Mouse (Mus musculus): ENCODE data around the gene Glb1l. TPM values are rescaled to one million over a fixed set of nuclear protein-coding genes. Genes with fewer than 3 reads are reported as not detected.

Gene Glb1l
- polyA plus RNA-seq, 1 experiment from 2014 or later: 47.4 TPM

DNA sequence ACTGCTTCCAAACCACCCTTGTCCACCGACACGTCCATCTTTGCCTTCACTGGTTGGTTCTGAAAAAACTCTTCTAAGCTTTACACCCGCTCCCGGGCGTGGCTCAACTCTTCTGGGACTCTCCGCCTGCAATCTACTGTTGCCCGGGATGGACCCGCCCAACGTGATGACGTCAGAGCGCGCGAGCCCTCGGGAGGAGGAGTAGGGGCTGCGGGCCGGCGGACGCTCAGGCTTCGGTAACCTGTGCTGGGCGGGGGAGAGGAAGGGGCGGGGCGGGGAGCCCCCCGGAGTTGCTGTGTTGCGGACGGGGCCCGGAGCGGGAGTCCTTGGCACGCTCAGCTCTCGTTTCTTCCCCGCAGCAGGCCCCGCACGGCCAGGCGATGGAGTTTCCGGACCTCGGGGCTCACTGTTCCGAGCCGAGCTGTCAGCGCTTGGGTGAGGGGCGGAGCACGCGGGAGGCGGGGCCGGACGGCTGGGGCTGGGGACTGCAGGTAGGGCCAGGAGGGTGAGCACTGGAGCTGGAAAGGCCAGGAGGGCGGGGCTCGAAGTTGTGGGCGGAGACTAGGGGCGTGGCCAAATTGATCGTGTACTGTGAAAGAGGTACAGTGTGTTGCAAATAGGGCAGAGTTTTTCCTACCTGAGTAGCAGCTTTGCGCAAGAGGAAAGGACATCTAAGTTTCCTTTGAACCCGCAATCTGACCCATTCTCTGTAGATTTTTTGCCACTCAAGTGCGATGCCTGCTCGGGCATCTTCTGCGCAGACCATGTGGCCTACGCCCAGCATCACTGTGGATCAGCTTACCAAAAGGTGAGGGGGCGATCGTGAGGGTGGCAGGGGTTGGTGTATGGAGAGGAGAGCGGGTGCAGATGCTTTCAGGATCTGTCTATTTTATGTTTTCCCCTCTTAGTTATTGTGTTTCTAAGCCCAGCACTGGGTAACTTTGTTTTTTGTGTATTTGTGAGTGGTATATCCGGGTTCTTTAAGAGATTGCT is 41.8 kb downstream of the Glb1l start, which contains the start of gene Zfand2b:
Gene Zfand2b, plus strand, starts transcription at position 175 of the 993 bp plus-strand sequence.
- peak within 1 kb of the TSS; percentile 60 for H3K4me2 ChIP-seq (ENCODE audit: low read length)
- H3K4me1 ChIP-seq (replicated peaks; ENCODE audit: insufficient read depth, low read length): 0 out of 2 replicates have a peak, but pooled peaks cover 3% of the 10 kb centered on the region
- peak within 1 kb of the TSS; percentile 63 for H3K9ac ChIP-seq (ENCODE audit: low read depth, low read length)
- peak; percentile 98 for ATAC-seq (replicated peaks; ENCODE audit: low FRiP score, low read depth)
- peak; percentile 97 for DNase-seq (ENCODE audit: low spot score)
- H3K36me3 ChIP-seq (ENCODE audit: insufficient read depth, low read length): peaks cover 33% of the 10 kb centered on the region
- H3K9me3 ChIP-seq (replicated peaks; ENCODE audit: low read length): no peaks in the 10 kb centered on the region
- H3K27ac ChIP-seq: peak within 1 kb of the TSS; percentile 87
- H3K4me3 ChIP-seq (replicated peaks; ENCODE audit: low read depth, low read length): peak within 1 kb of the TSS; percentile 74
- H3K27me3 ChIP-seq (ENCODE audit: insufficient read depth, low read length): no peaks in the 10 kb centered on the region
- TF ChIP-seq CTCF (IDR thresholded peaks at IDR 0.05; ENCODE audit: low read depth): no peak; the same call in 1 of the 2 replicates
- under 1% methylated on average over 57 of the region's 59 CpGs for WGBS

DNA sequence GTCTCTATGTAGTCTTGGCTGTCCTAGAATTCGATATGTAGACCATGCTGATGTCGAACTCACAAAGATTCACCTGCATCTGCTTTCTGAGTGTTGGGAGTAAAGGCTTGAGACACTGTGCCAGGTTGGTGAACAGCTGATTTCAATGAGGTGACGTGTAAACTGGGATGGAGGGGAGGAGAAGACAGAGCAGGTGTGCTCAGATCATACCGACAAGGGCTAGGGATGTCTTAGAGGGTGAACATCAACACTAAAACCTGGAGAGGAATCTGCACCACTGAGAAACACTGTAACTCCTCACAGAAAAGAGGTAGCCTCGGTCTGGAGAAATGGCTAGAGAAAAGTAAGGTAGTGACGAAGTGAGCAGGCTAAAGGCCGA is 42.5 kb downstream of the Glb1l start:
- H3K4me1 ChIP-seq (replicated peaks; ENCODE audit: insufficient read depth, low read length): 0 out of 2 replicates have a peak, but pooled peaks cover 3% of the 10 kb centered on the region
- peak overlapping the region; percentile 63; the same call in 1 of the 2 replicates for H3K9ac ChIP-seq (ENCODE audit: low read depth, low read length)
- peak overlapping the region; percentile 74 for H3K4me3 ChIP-seq (replicated peaks; ENCODE audit: low read depth, low read length)
- DNase-seq (ENCODE audit: low spot score) (no peak), ATAC-seq (replicated peaks; ENCODE audit: low FRiP score, low read depth) (0 out of 2 replicates have a peak, but pooled peaks have one; percentile 11)
- peak overlapping the region; percentile 60 for H3K4me2 ChIP-seq (ENCODE audit: low read length)
- no peaks in the 10 kb centered on the region for H3K9me3 ChIP-seq (replicated peaks; ENCODE audit: low read length)
- peaks cover 27% of the 10 kb centered on the region for H3K36me3 ChIP-seq (ENCODE audit: insufficient read depth, low read length)
- H3K27ac ChIP-seq: peak overlapping the region; percentile 87; the same call in 1 of the 2 replicates
- WGBS: 7% methylated on average over 7 of the region's 7 CpGs
- H3K27me3 ChIP-seq (ENCODE audit: insufficient read depth, low read length): no peaks in the 10 kb centered on the region
- no peak for TF ChIP-seq CTCF (IDR thresholded peaks at IDR 0.05; ENCODE audit: low read depth)

DNA sequence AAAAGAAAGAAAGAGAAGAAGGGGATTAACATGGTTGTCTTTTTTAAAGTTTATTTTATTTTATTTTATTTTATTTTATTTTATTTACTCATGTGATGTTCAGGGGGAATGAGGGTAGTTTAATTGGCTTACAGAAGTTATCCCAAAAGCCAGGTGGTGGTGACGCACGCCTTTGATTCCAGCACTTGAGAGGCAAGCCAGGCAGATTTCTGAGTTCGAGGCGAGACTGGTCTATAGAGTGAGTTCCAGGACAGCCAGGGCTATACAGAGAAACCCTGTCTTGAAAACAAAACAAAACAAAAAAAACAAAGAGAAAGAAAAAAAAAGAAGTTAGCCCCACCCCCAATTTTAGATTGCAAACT is 50.4 kb downstream of the Glb1l start:
- 88% methylated on average over 4 of the region's 4 CpGs for WGBS
- no peak overlapping the region for H3K4me3 ChIP-seq (replicated peaks; ENCODE audit: low read depth, low read length)
- H3K9ac ChIP-seq (ENCODE audit: low read depth, low read length): no peak overlapping the region
- H3K9me3 ChIP-seq (replicated peaks; ENCODE audit: low read length): no peaks in the 10 kb centered on the region
- H3K4me2 ChIP-seq (ENCODE audit: low read length): no peak overlapping the region
- H3K27ac ChIP-seq: no peak overlapping the region
- H3K27me3 ChIP-seq (ENCODE audit: insufficient read depth, low read length): no peaks in the 10 kb centered on the region
- no peaks in the 10 kb centered on the region for H3K4me1 ChIP-seq (replicated peaks; ENCODE audit: insufficient read depth, low read length)
- H3K36me3 ChIP-seq (ENCODE audit: insufficient read depth, low read length): no peaks in the 10 kb centered on the region
- no peak for ATAC-seq (replicated peaks; ENCODE audit: low FRiP score, low read depth)
- no peak for TF ChIP-seq CTCF (IDR thresholded peaks at IDR 0.05; ENCODE audit: low read depth)
- no peak for DNase-seq (ENCODE audit: low spot score)

DNA sequence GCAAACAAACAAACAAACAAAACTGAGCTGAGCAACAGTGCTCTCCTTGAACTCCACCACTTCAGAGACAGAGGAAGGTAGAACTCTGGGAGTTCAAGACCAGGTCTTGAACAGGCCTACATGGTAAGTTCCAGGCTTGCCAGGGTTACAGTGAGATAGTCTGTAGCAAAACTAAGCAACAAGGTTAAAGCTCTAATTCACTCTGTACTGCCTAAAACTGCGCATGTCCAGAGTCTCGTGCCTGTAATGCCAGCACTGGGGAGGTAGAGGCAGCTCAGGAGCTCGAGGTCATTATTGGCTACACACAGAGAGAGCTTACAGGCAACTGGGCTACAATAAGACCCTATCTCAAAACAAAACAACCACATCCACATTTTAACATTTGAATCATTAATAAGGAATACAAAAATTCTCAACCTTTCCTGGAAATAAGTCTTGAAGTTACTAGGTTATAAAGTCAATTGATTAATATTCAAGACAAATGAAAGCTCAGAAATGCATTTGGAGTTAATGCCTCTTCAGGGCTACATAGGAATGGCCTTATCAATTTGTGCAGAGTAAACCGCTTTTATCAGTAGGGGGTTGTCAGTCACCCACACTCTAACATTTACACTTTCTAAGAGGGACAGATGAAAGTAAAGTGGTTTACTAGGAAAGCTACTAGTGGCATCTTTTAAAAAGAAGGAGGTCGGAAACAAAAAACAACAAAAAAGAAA is 50.9 kb downstream of the Glb1l start:
- H3K9ac ChIP-seq (ENCODE audit: low read depth, low read length): no peak overlapping the region
- no peak overlapping the region for H3K4me2 ChIP-seq (ENCODE audit: low read length)
- H3K27ac ChIP-seq: no peak overlapping the region
- H3K9me3 ChIP-seq (replicated peaks; ENCODE audit: low read length): no peaks in the 10 kb centered on the region
- H3K36me3 ChIP-seq (ENCODE audit: insufficient read depth, low read length): no peaks in the 10 kb centered on the region
- WGBS: 73% methylated on average over 5 of the region's 5 CpGs
- no peaks in the 10 kb centered on the region for H3K27me3 ChIP-seq (ENCODE audit: insufficient read depth, low read length)
- no peak for TF ChIP-seq CTCF (IDR thresholded peaks at IDR 0.05; ENCODE audit: low read depth)
- ATAC-seq (replicated peaks; ENCODE audit: low FRiP score, low read depth) (no peak), DNase-seq (ENCODE audit: low spot score) (no peak)
- no peak overlapping the region for H3K4me3 ChIP-seq (replicated peaks; ENCODE audit: low read depth, low read length)
- no peaks in the 10 kb centered on the region for H3K4me1 ChIP-seq (replicated peaks; ENCODE audit: insufficient read depth, low read length)

DNA sequence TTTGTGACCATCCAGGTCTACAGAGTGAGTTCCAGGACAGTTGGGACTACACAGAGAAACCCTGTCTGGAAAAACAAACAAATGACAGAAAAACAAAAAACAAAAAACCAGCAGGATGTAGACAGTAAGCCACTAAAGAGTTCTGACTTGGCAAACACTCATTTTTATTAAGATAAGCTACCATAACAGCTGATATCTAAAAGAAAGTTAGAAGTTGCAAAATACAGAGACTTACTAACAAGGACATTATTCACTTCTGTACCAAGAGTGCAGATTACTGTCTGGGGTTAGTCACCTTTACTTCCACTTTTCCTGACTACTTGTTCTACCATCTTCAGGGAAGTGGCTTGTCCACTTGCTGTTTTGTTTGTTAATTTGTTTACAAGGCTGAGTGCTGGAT is 51.6 kb downstream of the Glb1l start:
- no peaks in the 10 kb centered on the region for H3K4me1 ChIP-seq (replicated peaks; ENCODE audit: insufficient read depth, low read length)
- no peak overlapping the region for H3K4me2 ChIP-seq (ENCODE audit: low read length)
- no peaks in the 10 kb centered on the region for H3K9me3 ChIP-seq (replicated peaks; ENCODE audit: low read length)
- DNase-seq (ENCODE audit: low spot score): no peak
- no peak for TF ChIP-seq CTCF (IDR thresholded peaks at IDR 0.05; ENCODE audit: low read depth)
- H3K4me3 ChIP-seq (replicated peaks; ENCODE audit: low read depth, low read length): no peak overlapping the region
- H3K36me3 ChIP-seq (ENCODE audit: insufficient read depth, low read length): no peaks in the 10 kb centered on the region
- ATAC-seq (replicated peaks; ENCODE audit: low FRiP score, low read depth): no peak
- no peak overlapping the region for H3K27ac ChIP-seq
- H3K27me3 ChIP-seq (ENCODE audit: insufficient read depth, low read length): no peaks in the 10 kb centered on the region
- no peak overlapping the region for H3K9ac ChIP-seq (ENCODE audit: low read depth, low read length)

DNA sequence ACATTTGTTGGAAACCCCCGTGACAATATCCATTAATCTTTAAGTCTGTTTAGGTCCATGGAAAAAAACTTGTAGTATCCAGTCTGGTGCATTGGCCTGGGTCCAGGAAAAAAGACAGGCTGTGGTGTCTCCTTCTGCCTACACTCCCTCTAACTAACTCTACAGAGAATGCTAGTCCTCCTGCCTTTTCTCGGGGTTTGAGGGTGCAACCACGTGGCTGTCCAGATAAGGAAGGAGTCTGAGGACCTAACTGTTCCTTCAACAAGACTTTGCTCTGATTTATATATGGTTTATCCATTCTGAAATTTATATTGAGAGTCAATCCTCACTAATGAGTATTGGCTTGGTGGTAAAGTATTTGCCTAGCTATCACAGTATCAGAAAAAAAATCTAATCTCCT is 54.8 kb downstream of the Glb1l start:
- Histone ChIP-seq H3K4me1 (replicated peaks; ENCODE audit: insufficient read depth, low read length) (no peaks in the 10 kb centered on the region), H3K4me3 (replicated peaks; ENCODE audit: low read depth, low read length) (no peak overlapping the region), H3K9ac (ENCODE audit: low read depth, low read length) (no peak overlapping the region), H3K9me3 (replicated peaks; ENCODE audit: low read length) (no peaks in the 10 kb centered on the region), H3K36me3 (ENCODE audit: insufficient read depth, low read length) (no peaks in the 10 kb centered on the region), H3K4me2 (ENCODE audit: low read length) (no peak overlapping the region), H3K27me3 (ENCODE audit: insufficient read depth, low read length) (no peaks in the 10 kb centered on the region), H3K27ac (no peak overlapping the region)
- TF ChIP-seq CTCF (IDR thresholded peaks at IDR 0.05; ENCODE audit: low read depth): no peak
- 56% methylated on average over 3 of the region's 3 CpGs for WGBS
- ATAC-seq (replicated peaks; ENCODE audit: low FRiP score, low read depth) (no peak), DNase-seq (ENCODE audit: low spot score) (no peak)
